Mouse (Mus musculus) left cerebral cortex, postnatal 36 days (tissue): ENCODE measurements around the gene Sik3. TPM values are rescaled to one million over a fixed set of nuclear protein-coding genes. Genes with fewer than 3 reads are reported as not detected.
"Not testable (repeated sequence)": the region's sequence is repeated elsewhere in the genome, so short reads cannot be mapped to it uniquely, and the experiment has no call there.

ENCODE experiments used
- DNase-seq, 2 experiments: peaks; one replicate each; pipeline ENCODE4 v3.0.0; 2021 to 2022; ENCODE audit warnings: low spot score in 2 of 2, mixed read lengths in 1 of 2
- intact Hi-C: fragments of 180-260 bp; cut with DNase I; formaldehyde crosslinking; loops from one replicate; pipeline ENCODE4 v1.15.1; 2025
- total RNA-seq, 2 experiments: library from RNA; stranded (reverse); gene quantifications; 2 replicates each; pipeline ENCODE4 v1.2.3; 2021

The Sik3 gene
- total RNA-seq, 2 experiments from 2014 or later: 119 to 130 TPM

GRCm38 (mm10) chr9:46090066-46090465 is 77.4 kb downstream of the Sik3 start:
- intact Hi-C loops: no loop called here
- no peak for DNase-seq

DNA sequence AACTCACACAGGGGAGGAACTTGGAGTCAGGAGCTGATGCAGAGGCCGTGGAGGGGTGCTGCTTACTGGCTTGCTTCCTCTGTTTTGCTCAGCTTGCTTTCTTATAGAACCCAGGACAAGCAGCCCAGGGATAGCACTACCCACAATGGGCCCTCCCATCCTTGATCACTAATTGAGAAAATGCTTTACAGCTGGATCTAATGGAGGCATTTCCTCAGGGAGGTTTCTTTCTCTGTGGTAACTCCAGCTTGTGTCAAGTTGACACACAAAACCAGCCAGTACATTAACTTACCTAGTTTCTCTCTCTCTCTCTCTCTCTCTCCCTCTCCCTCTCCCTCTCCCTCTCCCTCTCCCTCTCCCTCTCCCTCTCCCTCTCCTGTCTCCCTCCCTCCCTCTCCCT is 78.5 kb downstream of the Sik3 start:
- DNase-seq, intact Hi-C loops: not testable (repeated sequence)

DNA sequence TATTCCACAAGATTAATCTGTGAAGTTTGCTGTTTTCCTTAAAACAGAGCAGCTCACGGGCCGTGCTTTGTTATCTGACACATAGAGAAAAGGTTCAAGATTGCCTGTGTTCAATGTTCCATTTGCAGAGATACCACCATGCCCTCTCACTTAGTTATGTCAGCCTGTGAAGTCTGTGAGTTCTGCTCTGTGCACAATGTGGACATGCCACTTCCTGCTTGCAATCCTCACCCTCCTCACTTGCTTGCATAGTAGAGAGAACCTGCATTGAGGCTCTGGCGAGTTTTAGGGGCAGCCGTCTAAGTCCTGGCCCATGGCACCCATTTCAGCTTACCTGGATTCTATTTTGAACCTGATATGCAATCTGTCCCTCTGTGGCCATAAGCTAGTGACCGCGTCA is 80.0 kb downstream of the Sik3 start:
- intact Hi-C loops: no loop called here
- DNase-seq: no peak

GRCm38 (mm10) chr9:46098360-46098985 is 85.9 kb downstream of the Sik3 start:
- intact Hi-C loops: no loop called here
- no peak for DNase-seq

DNA sequence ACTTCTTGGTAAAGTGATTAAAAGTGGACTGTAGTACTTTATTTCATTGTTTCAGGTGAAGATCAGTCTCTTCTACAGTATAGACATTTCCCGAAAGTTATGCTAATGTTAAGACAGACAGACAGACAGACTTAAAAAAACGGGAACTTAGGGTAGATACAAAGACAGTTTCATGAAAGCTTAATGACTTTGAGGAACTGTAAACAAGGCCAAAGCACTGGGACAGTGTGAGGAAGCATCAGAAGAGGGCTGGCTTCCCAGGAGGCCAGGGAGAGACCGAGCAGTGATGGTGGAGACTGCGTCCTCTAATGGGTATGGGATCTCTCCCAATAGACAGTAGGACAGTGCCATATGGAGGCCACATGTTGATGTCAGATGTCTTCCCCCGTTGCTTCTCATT is 86.5 kb downstream of the Sik3 start:
- intact Hi-C loops: no loop called here
- DNase-seq: no peak

GRCm38 (mm10) chr9:46103154-46103553 is 90.5 kb downstream of the Sik3 start:
- intact Hi-C loops: no loop called here
- no peak for DNase-seq

- no peak for DNase-seq
- intact Hi-C loops: no loop called here
Observed at GRCm38 (mm10) chr9:46106105-46106504, 93.5 kb downstream of the Sik3 start.

DNA sequence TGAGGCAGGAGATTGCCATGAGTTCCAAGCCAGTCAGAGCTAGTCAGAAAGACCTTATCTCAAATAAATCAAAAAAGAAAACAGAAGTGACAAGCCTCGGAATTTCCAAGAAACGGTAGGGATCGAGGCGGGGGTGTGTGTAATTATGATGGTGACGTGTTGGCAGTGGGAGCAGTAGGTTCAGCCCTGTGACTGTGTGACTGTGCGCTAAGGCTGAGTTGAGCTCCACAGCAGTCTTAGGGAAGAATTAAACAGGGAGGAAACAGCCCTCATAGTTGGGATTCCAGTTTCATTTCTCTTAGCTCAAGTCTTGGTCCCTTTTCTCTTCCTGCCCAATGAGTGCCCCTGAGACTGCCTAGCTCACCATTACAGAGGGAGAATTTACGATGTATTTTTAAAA is 98.0 kb downstream of the Sik3 start:
- no peak for DNase-seq
- intact Hi-C loops: no loop called here

- no peak for DNase-seq
- intact Hi-C loops: no loop called here
Observed at GRCm38 (mm10) chr9:46111334-46111733, 98.7 kb downstream of the Sik3 start.

DNA sequence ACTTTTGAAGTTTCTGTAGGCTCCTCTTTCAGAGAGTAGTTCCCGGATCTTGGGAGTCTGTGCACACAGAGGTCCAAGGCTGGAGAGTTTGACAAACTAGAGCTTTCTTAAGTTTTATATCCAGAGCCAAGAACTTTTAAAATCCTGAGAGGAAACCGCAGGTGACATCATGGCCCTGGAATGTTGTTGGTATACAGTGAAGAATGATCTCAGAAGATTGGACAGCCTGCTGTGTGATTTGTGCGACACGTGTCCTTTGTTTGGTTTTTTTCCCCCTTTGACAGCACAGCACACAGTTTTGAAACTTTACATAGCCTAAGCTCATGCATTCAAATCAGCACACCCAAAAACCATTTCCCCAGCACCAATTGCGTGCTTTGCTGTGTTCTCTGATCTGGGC is 99.6 kb downstream of the Sik3 start:
- DNase-seq: no peak

GRCm38 (mm10) chr9:46118844-46119385 is 106.3 kb downstream of the Sik3 start:
- intact Hi-C loops: no loop called here
- DNase-seq: no peak

More for the DNA sequence above, 99.6 kb downstream of the Sik3 start:
- intact Hi-C loops: no loop called here

- peak; percentile 32 to 35 for DNase-seq
- intact Hi-C loops: no loop called here
Observed at GRCm38 (mm10) chr9:46119943-46120441, 107.4 kb downstream of the Sik3 start.

DNA sequence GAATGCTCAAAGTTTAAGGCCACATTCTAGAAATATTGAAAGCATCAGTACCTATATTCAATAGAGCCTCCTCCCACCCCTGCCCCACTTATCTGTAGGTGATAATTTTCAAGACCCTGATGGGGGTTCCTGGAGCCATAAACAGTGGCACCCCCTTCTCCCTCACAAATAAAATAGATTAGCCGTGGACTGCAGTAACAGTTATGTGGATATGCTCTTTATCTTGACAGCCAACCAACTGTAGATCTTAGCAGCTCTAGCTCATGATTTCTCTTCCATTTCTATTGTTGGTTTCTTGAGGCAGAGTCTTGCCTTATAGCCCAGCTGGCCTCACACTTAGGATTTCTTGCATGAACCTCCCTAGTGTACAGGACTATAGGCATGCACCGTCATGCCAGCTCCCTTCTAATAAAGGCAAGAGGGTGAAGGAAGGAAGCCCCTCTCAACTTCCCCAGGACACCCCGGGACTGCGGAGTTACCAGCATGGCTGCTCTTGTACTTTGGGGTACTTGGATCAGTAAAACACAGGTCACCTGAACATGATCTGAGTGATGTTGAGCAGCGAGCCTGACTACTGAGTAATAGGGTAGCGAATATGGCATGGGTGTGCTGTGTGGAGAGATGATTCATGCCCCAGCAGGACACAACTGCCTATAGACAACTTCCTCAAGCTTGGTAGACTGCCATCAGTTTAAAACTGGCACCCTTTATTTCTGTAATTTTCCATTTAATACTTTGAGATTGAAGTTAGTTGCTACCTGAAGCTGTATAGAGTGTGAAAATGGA is 108.0 kb downstream of the Sik3 start:
- intact Hi-C loops: no loop called here
- DNase-seq: no peak

GRCm38 (mm10) chr9:46121486-46121885 is 108.9 kb downstream of the Sik3 start:
- intact Hi-C loops: no loop called here
- no peak for DNase-seq

- DNase-seq: peak; percentile 22 to 33
- intact Hi-C loops: no loop called here
Observed at GRCm38 (mm10) chr9:46122731-46123130, 110.1 kb downstream of the Sik3 start.

DNA sequence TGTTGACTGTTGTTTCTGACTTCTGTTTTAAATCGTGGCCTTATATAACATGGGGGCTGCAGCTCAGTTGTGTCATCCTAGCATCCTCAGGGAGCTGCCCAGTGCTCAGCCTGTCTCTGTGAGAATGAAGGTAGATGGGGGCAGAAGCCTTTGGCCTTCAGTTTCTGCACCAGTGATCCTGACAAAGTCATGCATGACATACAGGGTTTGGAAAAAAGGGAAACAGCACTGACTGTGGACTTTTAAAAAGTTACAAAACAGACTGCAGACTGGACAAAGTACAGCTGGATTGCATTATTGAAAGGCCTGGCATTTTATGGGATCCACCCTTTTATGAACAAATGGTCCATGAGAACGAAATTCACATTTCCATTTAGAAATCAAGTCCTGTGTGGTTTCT is 113.7 kb downstream of the Sik3 start:
- no peak for DNase-seq
- intact Hi-C loops: no loop called here

GRCm38 (mm10) chr9:46127326-46127725 is 114.7 kb downstream of the Sik3 start:
- no peak for DNase-seq
- intact Hi-C loops: no loop called here

DNA sequence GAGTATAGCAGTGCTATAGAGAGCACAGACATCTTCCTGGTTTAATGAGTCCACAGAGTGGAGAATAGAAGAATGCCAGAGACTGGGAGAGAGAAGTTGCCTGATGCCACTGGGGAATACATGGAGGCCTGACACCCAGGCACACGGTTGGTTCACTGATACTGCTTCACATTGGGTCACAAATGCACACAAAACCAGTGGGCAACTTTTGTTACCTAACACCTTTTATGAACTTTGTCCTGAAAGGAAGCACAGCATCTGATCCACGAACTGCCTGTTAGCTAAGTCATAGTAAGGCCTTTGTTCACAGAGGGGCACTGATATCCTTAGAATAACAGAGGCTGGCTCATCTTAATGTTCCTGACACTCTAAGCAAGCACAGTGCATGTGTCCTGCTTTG is 116.6 kb downstream of the Sik3 start:
- intact Hi-C loops: no loop called here
- DNase-seq: no peak

- intact Hi-C loops, DNase-seq: not testable (repeated sequence)
Observed at GRCm38 (mm10) chr9:46132821-46133220, 120.2 kb downstream of the Sik3 start.

GRCm38 (mm10) chr9:46138831-46139230 is 126.2 kb downstream of the Sik3 start:
- intact Hi-C loops: no loop called here
- no peak for DNase-seq

DNA sequence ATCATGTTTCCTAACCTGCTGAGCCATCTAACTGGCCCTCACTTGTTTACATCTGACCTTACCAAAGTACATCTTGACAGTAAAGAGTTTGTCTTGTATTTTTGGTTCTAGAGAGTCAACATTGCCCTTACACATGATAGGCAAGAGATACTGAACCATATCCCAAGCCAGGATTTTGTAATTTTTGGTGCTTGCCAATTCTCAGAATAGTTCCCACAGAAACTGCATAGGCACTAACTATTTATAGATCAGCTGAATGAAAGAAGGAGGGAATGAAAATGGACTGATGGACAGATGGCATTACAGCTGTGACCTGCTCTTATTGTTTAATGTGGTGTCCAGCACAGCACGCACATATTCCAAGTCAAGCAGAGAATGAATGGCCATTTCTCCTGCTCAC is 128.2 kb downstream of the Sik3 start:
- DNase-seq: no peak
- intact Hi-C loops: no loop called here
